Mouse (Mus musculus) left cerebral cortex, adult 2 months (tissue): Measurements from ENCODE around the gene Nek4. TPM values are rescaled to one million over a fixed set of nuclear protein-coding genes. Genes with fewer than 3 reads are reported as not detected.
A peak's percentile ranks its signal among the peaks of the same experiment; 100 is the strongest.

Source experiments
- DNase-seq, 2 experiments: peaks; one replicate each; pipeline ENCODE4 v3.0.0; 2021 to 2022; ENCODE audit warnings: low spot score in 2 of 2, mixed read lengths in 1 of 2; ENCODE audit errors: extremely low spot score in 1 of 2
- H3K27ac ChIP-seq: fragments of 200-600 bp; 2 replicates; pipeline ENCODE4 v1.8.1; 2022
- H3K4me3 ChIP-seq: fragments of 200-600 bp; 2 replicates; pipeline ENCODE4 v1.8.1; 2022
- CTCF ChIP-seq: fragments of 200-600 bp; IDR thresholded peaks from 2 replicates; pipeline ENCODE4 v1.8.1; 2022; ENCODE audit warnings: antibody characterized with exemption, mild to moderate bottlenecking, moderate library complexity
- intact Hi-C: fragments of 180-260 bp; cut with DNase I; formaldehyde crosslinking; loops from one replicate; pipeline ENCODE4 v1.15.1; 2025
- total RNA-seq, 2 experiments: library from RNA; stranded (reverse); gene quantifications; 2 replicates each; pipeline ENCODE4 v1.2.3; 2021

Nek4 gene
- total RNA-seq, 2 experiments from 2014 or later = 18.8 to 19.2 TPM

- DNase-seq = no peak
- intact Hi-C loops = no loop called here
- Histone ChIP-seq H3K4me3 (no peak overlapping the region), H3K27ac (no peak overlapping the region)
- TF ChIP-seq CTCF = no peak
These were observed 25.7 kb upstream of the Nek4 start for GRCm38 (mm10) chr14:30925492-30925891.

- no peak for DNase-seq
- intact Hi-C loops = loop anchor here (5.0 kb wide), 1 partner anchor 38 kb away; no protein-coding TSS in a partner anchor
- no peak for TF ChIP-seq CTCF
These were observed 20.8 kb upstream of the Nek4 start for GRCm38 (mm10) chr14:30930386-30930785.

GRCm38 (mm10) chr14:30933351-30933750 lies 17.8 kb upstream of the Nek4 start:
- no peak for DNase-seq
- intact Hi-C loops = loop anchor here (5.0 kb wide), 1 partner anchor 41 kb away; no protein-coding TSS in a partner anchor
- no peak overlapping the region for H3K27ac ChIP-seq
- TF ChIP-seq CTCF = no peak
- no peak overlapping the region for H3K4me3 ChIP-seq

More at GRCm38 (mm10) chr14:30930386-30930785, 20.8 kb upstream of the Nek4 start:
- Histone ChIP-seq H3K4me3 (no peak overlapping the region), H3K27ac (no peak overlapping the region)

GRCm38 (mm10) chr14:30942254-30942653 lies 8.9 kb upstream of the Nek4 start:
- DNase-seq = no peak
- intact Hi-C loops = loop anchor here (5.0 kb wide), 1 partner anchor 115 kb away; the partner anchor contains the start of gene Tmem110
- TF ChIP-seq CTCF = no peak
- Histone ChIP-seq H3K4me3 (no peak overlapping the region), H3K27ac (no peak overlapping the region)

- DNase-seq = no peak
- TF ChIP-seq CTCF = no peak
- H3K27ac ChIP-seq = no peak within 1 kb of the TSS
- intact Hi-C loops = loop anchor here (5.0 kb wide), 1 partner anchor 116 kb away; the partner anchor contains the start of gene Tmem110
- no peak within 1 kb of the TSS for H3K4me3 ChIP-seq
These were observed 8.1 kb upstream of the Nek4 start, which contains the start of gene Itih1 for GRCm38 (mm10) chr14:30943038-30943437. Gene Itih1, minus strand, starts transcription at chr14:30943289.

GRCm38 (mm10) chr14:30943860-30944674 lies 7.1 kb upstream of the Nek4 start:
- intact Hi-C loops = loop anchor here (2.0 to 5.0 kb wide), 2 partner anchors 77 to 117 kb away; partner anchors contain the start of gene Tmem110
- Histone ChIP-seq H3K27ac (no peak overlapping the region), H3K4me3 (no peak overlapping the region)
- peak; percentile 89 for TF ChIP-seq CTCF
- DNase-seq = peak; percentile 49 to 68

GRCm38 (mm10) chr14:30944745-30945144 lies 6.4 kb upstream of the Nek4 start:
- intact Hi-C loops = loop anchor here (2.0 to 5.0 kb wide), 2 partner anchors 78 to 117 kb away; partner anchors contain the start of gene Tmem110
- H3K4me3 ChIP-seq = no peak overlapping the region
- no peak overlapping the region for H3K27ac ChIP-seq
- no peak for TF ChIP-seq CTCF
- no peak for DNase-seq

GRCm38 (mm10) chr14:30949986-30950385 lies 1.2 kb upstream of the Nek4 start:
- Histone ChIP-seq H3K27ac (no peak overlapping the region), H3K4me3 (no peak overlapping the region)
- DNase-seq = no peak
- intact Hi-C loops = loop anchor here (2.0 kb wide), 1 partner anchor 51 kb away; the partner anchor contains the start of genes Glt8d1 and Spcs1
- no peak for TF ChIP-seq CTCF

GRCm38 (mm10) chr14:30958517-30958916 lies 7.3 kb downstream of the Nek4 start:
- DNase-seq = no peak
- no peak for TF ChIP-seq CTCF
- intact Hi-C loops = no loop called here

GRCm38 (mm10) chr14:30959031-30959430 lies 7.9 kb downstream of the Nek4 start:
- Histone ChIP-seq H3K27ac (no peak overlapping the region), H3K4me3 (no peak overlapping the region)
- DNase-seq = no peak
- TF ChIP-seq CTCF = no peak
- intact Hi-C loops = no loop called here

More at GRCm38 (mm10) chr14:30958517-30958916, 7.3 kb downstream of the Nek4 start:
- Histone ChIP-seq H3K27ac (no peak overlapping the region), H3K4me3 (no peak overlapping the region)

- no peak for TF ChIP-seq CTCF
- no peak overlapping the region for H3K27ac ChIP-seq
- DNase-seq = no peak
- no peak overlapping the region for H3K4me3 ChIP-seq
- intact Hi-C loops = no loop called here
These were observed 9.2 kb downstream of the Nek4 start for GRCm38 (mm10) chr14:30960366-30960765.

- TF ChIP-seq CTCF = no peak
- Histone ChIP-seq H3K4me3 (no peak overlapping the region), H3K27ac (no peak overlapping the region)
- intact Hi-C loops = no loop called here
- DNase-seq = peak; percentile 38 to 62
These were observed 23.0 kb downstream of the Nek4 start for GRCm38 (mm10) chr14:30974204-30974603.
